Comparison of ENCODE assay signal across 8 mouse cellular contexts in the genomic region with DNA sequence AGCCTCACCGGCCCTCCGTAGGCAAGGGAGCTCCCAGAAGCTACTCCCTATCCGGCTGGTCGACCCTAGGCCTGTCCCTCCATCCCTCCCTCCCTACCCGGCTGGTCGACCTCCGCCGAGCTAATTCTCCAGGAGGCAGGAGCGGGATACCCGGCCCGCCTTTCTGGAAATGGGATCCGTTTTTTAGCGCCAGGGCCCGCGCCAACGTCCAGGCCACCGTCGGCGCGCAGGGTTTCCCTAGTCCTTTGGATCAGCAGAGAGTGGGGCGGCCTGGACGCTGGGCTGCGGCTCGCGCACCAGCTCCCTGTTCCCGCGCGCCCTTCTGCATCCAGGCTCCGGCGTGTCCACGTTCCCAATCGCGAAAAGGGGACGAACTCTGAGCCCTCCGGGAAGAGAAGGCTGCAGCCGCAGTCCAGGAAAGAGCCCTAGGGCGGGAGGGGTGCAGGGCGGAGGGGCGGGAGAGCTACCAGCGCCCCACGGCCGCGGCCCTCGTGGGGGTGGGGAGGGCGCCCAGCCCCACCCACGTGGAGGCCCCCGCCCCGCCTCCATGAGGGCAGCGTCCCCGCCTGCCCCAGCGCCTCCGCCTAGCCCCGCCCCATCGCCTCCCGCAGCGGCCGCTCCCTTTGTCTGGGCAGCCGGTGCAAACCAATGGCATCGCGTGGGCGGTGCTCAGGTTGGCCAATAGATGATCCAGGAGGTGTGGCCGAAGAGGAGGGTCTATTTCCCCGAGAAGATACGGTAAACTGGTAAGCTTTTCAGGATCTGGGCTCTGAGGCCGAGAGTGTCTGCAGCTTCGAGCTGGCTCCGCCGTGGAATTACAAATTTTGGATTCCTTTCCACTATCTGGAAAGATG. TPM values are rescaled to one million over a fixed set of nuclear protein-coding genes. Genes with fewer than 3 reads are reported as not detected.
DNase-seq lines count a peak whose midpoint lies in the region; ATAC-seq and TF ChIP-seq lines count a peak whose summit lies in the region.

No protein-coding gene starts in this region.

- H3K36me3 ChIP-seq in heart, embryonic 11.5 days (ENCODE audit: control insufficient read depth, insufficient read depth, low read length) = no peaks in the 10 kb centered on the region
- no peaks in the 10 kb centered on the region for H3K36me3 ChIP-seq in kidney, embryonic 15.5 days
- H3K36me3 ChIP-seq in limb, embryonic 15.5 days = no peaks in the 10 kb centered on the region
- no peaks in the 10 kb centered on the region for H3K36me3 ChIP-seq in midbrain, postnatal 0 days (ENCODE audit: insufficient read depth, low read length)

- H3K9ac ChIP-seq in heart, embryonic 11.5 days (ENCODE audit: low read depth, low read length) = peak overlapping the region; percentile 88
- H3K9ac ChIP-seq in kidney, embryonic 15.5 days = peak overlapping the region; percentile 92
- peak overlapping the region; percentile 87 for H3K9ac ChIP-seq in limb, embryonic 15.5 days
- H3K9ac ChIP-seq in midbrain, postnatal 0 days (replicated peaks; ENCODE audit: low read length, poor library complexity, severe bottlenecking) = peak overlapping the region; percentile 97

- DNase-seq in CD4-positive helper T cell, adult 2 months (ENCODE audit: low read depth, low spot score) = peak; percentile 95
- peak; percentile 99 for DNase-seq in midbrain, postnatal 0 days (ENCODE audit: low spot score)
- peak; percentile 67 to 89 for DNase-seq in spleen, postnatal 10 days (ENCODE audit: low spot score in 2 of 2)

- TF ChIP-seq CTCF in midbrain, postnatal 0 days (IDR thresholded peaks at IDR 0.05) = no peak

- no peaks in the 10 kb centered on the region for H3K27me3 ChIP-seq in heart, embryonic 11.5 days (ENCODE audit: control insufficient read depth, insufficient read depth, low read length)
- no peaks in the 10 kb centered on the region for H3K27me3 ChIP-seq in kidney, embryonic 15.5 days
- no peaks in the 10 kb centered on the region for H3K27me3 ChIP-seq in limb, embryonic 15.5 days
- no peaks in the 10 kb centered on the region for H3K27me3 ChIP-seq in midbrain, postnatal 0 days (ENCODE audit: insufficient read depth, low read length)

- H3K27ac ChIP-seq in brown adipose tissue, adult 24 weeks (replicated peaks; ENCODE audit: low read depth, low read length) = peak overlapping the region; percentile 76
- peak overlapping the region; percentile 98 for H3K27ac ChIP-seq in heart, embryonic 11.5 days (ENCODE audit: low read depth, low read length)
- peak overlapping the region; percentile 97 for H3K27ac ChIP-seq in kidney, embryonic 15.5 days
- peak overlapping the region; percentile 95 for H3K27ac ChIP-seq in limb, embryonic 15.5 days
- H3K27ac ChIP-seq in midbrain, postnatal 0 days (ENCODE audit: low read depth, low read length) = peak overlapping the region; percentile 97

- peak overlapping the region; percentile 96 for H3K4me2 ChIP-seq in heart, embryonic 11.5 days
- peak overlapping the region; percentile 76 for H3K4me2 ChIP-seq in kidney, embryonic 15.5 days
- peak overlapping the region; percentile 79 for H3K4me2 ChIP-seq in limb, embryonic 15.5 days
- H3K4me2 ChIP-seq in midbrain, postnatal 0 days (ENCODE audit: low read depth, low read length, poor library complexity, severe bottlenecking) = peak overlapping the region; percentile 97

- H3K4me3 ChIP-seq in brown adipose tissue, adult 24 weeks (ENCODE audit: insufficient read depth, low read depth, low read length) = peak overlapping the region; percentile 80
- H3K4me3 ChIP-seq in heart, embryonic 11.5 days (ENCODE audit: low read depth, low read length) = peak overlapping the region; percentile 85
- H3K4me3 ChIP-seq in kidney, embryonic 15.5 days (replicated peaks) = peak overlapping the region; percentile 74
- H3K4me3 ChIP-seq in limb, embryonic 15.5 days = peak overlapping the region; percentile 76
- peak overlapping the region; percentile 86 for H3K4me3 ChIP-seq in midbrain, postnatal 0 days (ENCODE audit: low read depth, low read length)

- under 1% methylated on average over 63 of the region's 68 CpGs for WGBS in heart, embryonic 11.5 days (ENCODE audit: insufficient replicate concordance)
- under 1% methylated on average over 63 of the region's 68 CpGs for WGBS in kidney, embryonic 15.5 days
- under 1% methylated on average over 60 of the region's 68 CpGs for WGBS in limb, embryonic 15.5 days
- under 1% methylated on average over 58 of the region's 68 CpGs for WGBS in midbrain, postnatal 0 days

- ATAC-seq in erythroid progenitor cell, adult 5-6 weeks (replicated peaks; ENCODE audit: low FRiP score, poor library complexity, severe bottlenecking) = peak; percentile 88
- ATAC-seq in heart, embryonic 11.5 days (replicated peaks; ENCODE audit: insufficient number of reproducible peaks, low FRiP score, low TSS enrichment) = peak; percentile 91
- ATAC-seq in kidney, embryonic 15.5 days (replicated peaks; ENCODE audit: low FRiP score) = peak; percentile 93
- peak; percentile 94 for ATAC-seq in limb, embryonic 15.5 days (ENCODE audit: insufficient number of reproducible peaks, low FRiP score, low TSS enrichment, low read depth)
- peak; percentile 93 for ATAC-seq in midbrain, postnatal 0 days (ENCODE audit: low FRiP score)

- H3K4me1 ChIP-seq in brown adipose tissue, adult 24 weeks (ENCODE audit: control insufficient read depth, insufficient read depth, insufficient read length, low read length) = peaks cover 7% of the 10 kb centered on the region
- H3K4me1 ChIP-seq in heart, embryonic 11.5 days (ENCODE audit: control insufficient read depth, insufficient read depth, low read length) = peaks cover 30% of the 10 kb centered on the region
- peaks cover 47% of the 10 kb centered on the region for H3K4me1 ChIP-seq in kidney, embryonic 15.5 days
- peaks cover 47% of the 10 kb centered on the region for H3K4me1 ChIP-seq in limb, embryonic 15.5 days
- H3K4me1 ChIP-seq in midbrain, postnatal 0 days (ENCODE audit: insufficient read depth, low read length) = peaks cover 8% of the 10 kb centered on the region

- no peaks in the 10 kb centered on the region for H3K9me3 ChIP-seq in heart, embryonic 11.5 days (replicated peaks; ENCODE audit: control insufficient read depth, low read length)
- H3K9me3 ChIP-seq in kidney, embryonic 15.5 days (replicated peaks) = no peaks in the 10 kb centered on the region
- H3K9me3 ChIP-seq in limb, embryonic 15.5 days = no peaks in the 10 kb centered on the region
- no peaks in the 10 kb centered on the region for H3K9me3 ChIP-seq in midbrain, postnatal 0 days (ENCODE audit: low read length)

RNA-seq across cellular contexts. Expression of gene Slc38a10, which starts 38.5 kb away (rescaled TPM):
- 80.3 and 82.0 TPM in 2 replicates for polyA plus RNA-seq in brown adipose tissue, adult 24 weeks (2012; ENCODE audit: insufficient read depth, insufficient read length, missing spikeins)
- total RNA-seq in erythroid progenitor cell, adult 5-6 weeks (2015; ENCODE audit: low replicate concordance) = 14.8 and 17.2 TPM in 2 replicates
- total RNA-seq in erythroid progenitor cell, adult 5-6 weeks (2017; ENCODE audit: low replicate concordance) = 17.1 and 46.0 TPM in 2 replicates
- 57.5 and 72.0 TPM in 2 replicates for polyA plus RNA-seq in heart, embryonic 11.5 days (2014; fragmentation: Nextera tagmentation; extraction: Ambion mirVana)
- 109 and 115 TPM in 2 replicates for polyA plus RNA-seq in kidney, embryonic 15.5 days (2015; fragmentation: Nextera tagmentation; extraction: Ambion mirVana)
- polyA plus RNA-seq in limb, embryonic 15.5 days (2015; fragmentation: Nextera tagmentation; extraction: Ambion mirVana) = 96.1 and 101 TPM in 2 replicates
- total RNA-seq in midbrain, postnatal 0 days (2014; rRNA removed) = 171 and 175 TPM in 2 replicates
- polyA plus RNA-seq in midbrain, postnatal 0 days (2015; fragmentation: Nextera tagmentation; extraction: Ambion mirVana) = 108 and 111 TPM in 2 replicates

RNA-seq across cellular contexts. Expression of gene Bahcc1, which starts 43.1 kb away (rescaled TPM):
- polyA plus RNA-seq in brown adipose tissue, adult 24 weeks (2012; ENCODE audit: insufficient read depth, insufficient read length, missing spikeins) = 5.7 and 5.9 TPM in 2 replicates
- 2.5 and 2.9 TPM in 2 replicates for total RNA-seq in erythroid progenitor cell, adult 5-6 weeks (2015; ENCODE audit: low replicate concordance)
- total RNA-seq in erythroid progenitor cell, adult 5-6 weeks (2017; ENCODE audit: low replicate concordance) = 1.4 TPM in 2 replicates
- 7.0 and 9.1 TPM in 2 replicates for polyA plus RNA-seq in heart, embryonic 11.5 days (2014; fragmentation: Nextera tagmentation; extraction: Ambion mirVana)
- 11.8 and 14.1 TPM in 2 replicates for polyA plus RNA-seq in kidney, embryonic 15.5 days (2015; fragmentation: Nextera tagmentation; extraction: Ambion mirVana)
- 5.8 and 6.7 TPM in 2 replicates for polyA plus RNA-seq in limb, embryonic 15.5 days (2015; fragmentation: Nextera tagmentation; extraction: Ambion mirVana)
- total RNA-seq in midbrain, postnatal 0 days (2014; rRNA removed) = 39.9 and 49.8 TPM in 2 replicates
- polyA plus RNA-seq in midbrain, postnatal 0 days (2015; fragmentation: Nextera tagmentation; extraction: Ambion mirVana) = 5.9 and 9.5 TPM in 2 replicates

Comparison
In these comparisons a context has a peak if more than half of its experiments do, and no peak if none do; other contexts are left out.
1. Peak in every context shown above with its lines: DNase-seq, ATAC-seq, H3K4me3 ChIP-seq and H3K27ac ChIP-seq.